Mouse (Mus musculus): ENCODE measurements around the gene Flnc.
"Not testable (repeated sequence)": the region's sequence is repeated elsewhere in the genome, so short reads cannot be mapped to it uniquely, and the experiment has no call there.

The Flnc gene

GRCm38 (mm10) chr6:29433038-29433803 is at the start of gene Flnc:
Flnc (plus strand) TSS chr6:29433256.
- no peak for DNase-seq (ENCODE audit: low spot score in 2 of 2)

GRCm38 (mm10) chr6:29388052-29388518 is 45.0 kb upstream of the Flnc start, which contains the start of gene Opn1sw:
Opn1sw (minus strand) TSS chr6:29388468.
- no peak for DNase-seq (ENCODE audit: low spot score in 2 of 2)

- DNase-seq (ENCODE audit: low spot score in 2 of 2), result peak; percentile 79 to 80
Measured at GRCm38 (mm10) chr6:29388606-29389080, 44.4 kb upstream of the Flnc start.

GRCm38 (mm10) chr6:29389425-29389824 is 43.6 kb upstream of the Flnc start:
- DNase-seq (ENCODE audit: low spot score in 2 of 2), result no peak

GRCm38 (mm10) chr6:29390500-29390899 is 42.6 kb upstream of the Flnc start:
- DNase-seq (ENCODE audit: low spot score in 2 of 2), result not testable (repeated sequence)

GRCm38 (mm10) chr6:29391241-29391640 is 41.8 kb upstream of the Flnc start:
- DNase-seq (ENCODE audit: low spot score in 2 of 2), result not testable (repeated sequence)

GRCm38 (mm10) chr6:29391802-29392201 is 41.3 kb upstream of the Flnc start:
- DNase-seq (ENCODE audit: low spot score in 2 of 2), result no peak

- no peak for DNase-seq (ENCODE audit: low spot score in 2 of 2)
Measured at GRCm38 (mm10) chr6:29394286-29394685, 38.8 kb upstream of the Flnc start.

- DNase-seq (ENCODE audit: low spot score in 2 of 2), result peak; percentile 61 to 74
Measured at GRCm38 (mm10) chr6:29395910-29396713, 36.9 kb upstream of the Flnc start, which contains the start of gene Ccdc136. Ccdc136 (plus strand) TSS chr6:29396309.

GRCm38 (mm10) chr6:29396714-29397540 is 36.1 kb upstream of the Flnc start:
- DNase-seq (ENCODE audit: low spot score in 2 of 2), result peak; percentile 21 to 40

GRCm38 (mm10) chr6:29397575-29397974 is 35.5 kb upstream of the Flnc start:
- DNase-seq (ENCODE audit: low spot score in 2 of 2), result peak in 1 of 2 experiments; percentile 41

GRCm38 (mm10) chr6:29399851-29400250 is 33.2 kb upstream of the Flnc start:
- no peak for DNase-seq (ENCODE audit: low spot score in 2 of 2)

GRCm38 (mm10) chr6:29402693-29403342 is 30.2 kb upstream of the Flnc start:
- no peak for DNase-seq (ENCODE audit: low spot score in 2 of 2)

GRCm38 (mm10) chr6:29406412-29406811 is 26.6 kb upstream of the Flnc start:
- DNase-seq (ENCODE audit: low spot score in 2 of 2), result no peak

- DNase-seq (ENCODE audit: low spot score in 2 of 2), result no peak
Measured at GRCm38 (mm10) chr6:29415446-29415845, 17.6 kb upstream of the Flnc start.

GRCm38 (mm10) chr6:29420596-29420995 is 12.5 kb upstream of the Flnc start:
- DNase-seq (ENCODE audit: low spot score in 2 of 2), result no peak

GRCm38 (mm10) chr6:29425118-29425517 is 7.9 kb upstream of the Flnc start:
- no peak for DNase-seq (ENCODE audit: low spot score in 2 of 2)

- no peak for DNase-seq (ENCODE audit: low spot score in 2 of 2)
Measured at GRCm38 (mm10) chr6:29426331-29426730, 6.7 kb upstream of the Flnc start.

GRCm38 (mm10) chr6:29428171-29428570 is 4.9 kb upstream of the Flnc start:
- no peak for DNase-seq (ENCODE audit: low spot score in 2 of 2)

GRCm38 (mm10) chr6:29430681-29431420 is 2.2 kb upstream of the Flnc start:
- DNase-seq (ENCODE audit: low spot score in 2 of 2), result no peak

Measured in frontal cortex, postnatal 10 days (tissue).